14 mouse cellular contexts compared by ENCODE assay signal in the genomic region with DNA sequence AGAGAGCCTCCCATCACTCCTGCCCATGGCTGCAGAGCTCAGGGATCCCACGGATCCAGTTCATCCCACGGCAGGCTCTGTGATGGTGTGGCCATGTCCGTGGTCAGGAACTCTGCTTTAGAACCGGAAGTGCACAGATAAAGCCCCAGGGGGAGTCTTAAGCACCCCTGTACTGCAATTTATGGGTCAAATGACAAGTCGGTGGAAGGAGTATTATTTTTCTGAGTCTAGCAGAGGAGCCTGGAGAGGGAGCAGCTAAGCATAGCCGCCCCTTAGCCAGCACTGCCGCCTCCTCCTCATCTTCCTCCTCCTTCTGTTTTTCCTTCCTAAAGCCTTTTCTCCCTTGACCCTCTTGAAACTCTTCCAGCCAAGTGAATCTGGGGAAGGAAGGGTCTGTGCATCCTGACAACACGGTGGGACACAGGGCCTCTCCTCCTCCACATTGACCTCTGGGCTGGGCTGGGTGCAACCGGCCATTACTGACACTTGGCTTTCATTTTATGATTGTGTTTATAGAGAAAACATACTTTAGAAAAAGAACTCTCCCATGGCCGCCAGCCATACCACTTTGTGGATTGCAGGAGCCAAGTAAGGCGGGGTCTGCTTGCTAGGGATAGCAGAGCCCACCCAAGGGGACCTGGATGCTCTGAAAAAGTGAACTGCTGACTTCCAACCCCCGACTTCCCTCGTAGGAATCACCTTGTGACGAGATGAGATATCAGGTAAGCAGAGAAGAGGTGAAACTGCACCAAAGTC.
DNase-seq lines count a peak whose midpoint lies in the region; ATAC-seq and TF ChIP-seq lines count a peak whose summit lies in the region.
"Had no signal": no experiment of that assay in that cellular context is flagged by ENCODE, and none has a peak within 500 bp of the region (broad histone marks: within the 10 kb centered on the region; RNA-seq: fewer than 3 reads in every experiment).

No protein-coding gene starts in this region.

- H3K36me3 ChIP-seq in forebrain, embryonic 10.5 days (replicated peaks) = no peaks in the 10 kb centered on the region
- H3K36me3 ChIP-seq in forebrain, embryonic 15.5 days = no peaks in the 10 kb centered on the region
- H3K36me3 ChIP-seq in lung, embryonic 15.5 days = no peaks in the 10 kb centered on the region
- H3K36me3 ChIP-seq in kidney, embryonic 16.5 days (ENCODE audit: insufficient read depth, low read length) = no peaks in the 10 kb centered on the region
- H3K36me3 ChIP-seq in myocyte (ENCODE audit: control insufficient read depth, insufficient read depth) = no peaks in the 10 kb centered on the region
- H3K36me3 ChIP-seq: midbrain, embryonic 10.5 days had no signal

- no peak for TF ChIP-seq POLR2A in myocyte (IDR thresholded peaks at IDR 0.05; ENCODE audit: insufficient read length, low read depth)

- H3K27ac ChIP-seq in forebrain, embryonic 10.5 days = 0 out of 2 replicates have a peak overlapping the region, but pooled peaks have one; percentile 25
- H3K27ac ChIP-seq in forebrain, embryonic 15.5 days (replicated peaks) = no peak overlapping the region
- peak overlapping the region; percentile 68 for H3K27ac ChIP-seq in lung, embryonic 15.5 days
- H3K27ac ChIP-seq in kidney, embryonic 16.5 days (ENCODE audit: low read length) = peak overlapping the region; percentile 89
- no peak overlapping the region for H3K27ac ChIP-seq in layer of hippocampus, adult 2 months
- H3K27ac ChIP-seq: midbrain, embryonic 10.5 days had no signal

- H3K4me2 ChIP-seq in forebrain, embryonic 15.5 days (replicated peaks) = no peak overlapping the region
- no peak overlapping the region for H3K4me2 ChIP-seq in lung, embryonic 15.5 days
- H3K4me2 ChIP-seq in kidney, embryonic 16.5 days (replicated peaks; ENCODE audit: low read depth, low read length) = no peak overlapping the region
- peak overlapping the region; percentile 35 for H3K4me2 ChIP-seq in myocyte (ENCODE audit: low read depth)

- H3K79me2 ChIP-seq in myocyte (ENCODE audit: control insufficient read depth, insufficient read depth) = no peaks in the 10 kb centered on the region

- H3K9ac ChIP-seq in forebrain, embryonic 15.5 days (replicated peaks) = no peak overlapping the region
- no peak overlapping the region for H3K9ac ChIP-seq in lung, embryonic 15.5 days
- no peak overlapping the region for H3K9ac ChIP-seq in kidney, embryonic 16.5 days (replicated peaks; ENCODE audit: low read length)

- no peak for DNase-seq in forebrain, embryonic 10.5 days (ENCODE audit: extremely low spot score, low spot score)
- DNase-seq in lung, postnatal 36 days = no peak
- no peak for DNase-seq in layer of hippocampus, adult 2 months (ENCODE audit: low spot score in 2 of 2)
- no peak for DNase-seq in right cerebral cortex, postnatal 14 days
- DNase-seq: cerebellum, adult 18-20 months; right cerebral cortex, postnatal 25 days had no signal

- 82% methylated on average over 14 of the region's 14 CpGs for WGBS in forebrain, embryonic 10.5 days
- 89% methylated on average over 14 of the region's 14 CpGs for WGBS in forebrain, embryonic 15.5 days
- 57% methylated on average over 14 of the region's 14 CpGs for WGBS in lung, embryonic 15.5 days
- 12% methylated on average over 14 of the region's 14 CpGs for WGBS in kidney, embryonic 16.5 days

- TF ChIP-seq CTCF in layer of hippocampus, adult 2 months (conservative IDR thresholded peaks at IDR 0.05) = no peak

- no peak for ATAC-seq in forebrain, embryonic 15.5 days (replicated peaks)
- peak; percentile 15; the same call in 1 of the 2 replicates for ATAC-seq in lung, embryonic 15.5 days (ENCODE audit: borderline replicate concordance, extremely low read depth, low FRiP score, low TSS enrichment)
- peak; percentile 89 for ATAC-seq in kidney, embryonic 16.5 days (ENCODE audit: low FRiP score, low TSS enrichment)
- ATAC-seq: inflammation-experienced regulatory T-cells, adult 6 months; Patski had no signal

- peaks cover 24% of the 10 kb centered on the region for H3K4me1 ChIP-seq in forebrain, embryonic 10.5 days
- no peaks in the 10 kb centered on the region for H3K4me1 ChIP-seq in forebrain, embryonic 15.5 days
- peaks cover 39% of the 10 kb centered on the region for H3K4me1 ChIP-seq in lung, embryonic 15.5 days
- peaks cover 36% of the 10 kb centered on the region for H3K4me1 ChIP-seq in kidney, embryonic 16.5 days (ENCODE audit: insufficient read depth, low read length)

- no peak overlapping the region for H3K4me3 ChIP-seq in forebrain, embryonic 10.5 days
- no peak overlapping the region for H3K4me3 ChIP-seq in forebrain, embryonic 15.5 days
- no peak overlapping the region for H3K4me3 ChIP-seq in lung, embryonic 15.5 days
- no peak overlapping the region for H3K4me3 ChIP-seq in kidney, embryonic 16.5 days (ENCODE audit: low read length)
- no peak overlapping the region for H3K4me3 ChIP-seq in myocyte
- H3K4me3 ChIP-seq in layer of hippocampus, adult 2 months = no peak overlapping the region
- H3K4me3 ChIP-seq: erythroblast, embryonic 14.5 days; midbrain, embryonic 10.5 days had no signal

- H3K27me3 ChIP-seq in forebrain, embryonic 10.5 days (ENCODE audit: poor library complexity, severe bottlenecking) = no peaks in the 10 kb centered on the region
- H3K27me3 ChIP-seq in forebrain, embryonic 15.5 days = no peaks in the 10 kb centered on the region
- no peaks in the 10 kb centered on the region for H3K27me3 ChIP-seq in lung, embryonic 15.5 days
- H3K27me3 ChIP-seq in kidney, embryonic 16.5 days (ENCODE audit: insufficient read depth, low read length) = no peaks in the 10 kb centered on the region
- H3K27me3 ChIP-seq in myocyte (ENCODE audit: control insufficient read depth, insufficient read depth, insufficient read length) = no peaks in the 10 kb centered on the region
- H3K27me3 ChIP-seq: Patski had no signal

- H3ac ChIP-seq in myocyte (ENCODE audit: control insufficient read depth, insufficient read length) = no peak overlapping the region

- no peaks in the 10 kb centered on the region for H3K9me3 ChIP-seq in forebrain, embryonic 10.5 days
- H3K9me3 ChIP-seq in forebrain, embryonic 15.5 days = no peaks in the 10 kb centered on the region
- H3K9me3 ChIP-seq in lung, embryonic 15.5 days = no peaks in the 10 kb centered on the region
- H3K9me3 ChIP-seq in kidney, embryonic 16.5 days (ENCODE audit: low read length) = no peaks in the 10 kb centered on the region
- H3K9me3 ChIP-seq: midbrain, embryonic 10.5 days had no signal

TF ChIP-seq in myocyte, 11 proteins besides CTCF, POLR2A, EP300 and RAD21:
- no peak for TF ChIP-seq MYOG (IDR thresholded peaks at IDR 0.05; ENCODE audit: control insufficient read depth in 1 of 3, insufficient read depth in 1 of 3, insufficient read length in 2 of 3, low read depth in 2 of 3)
- TF ChIP-seq SRF (IDR thresholded peaks at IDR 0.05; ENCODE audit: control insufficient read depth, insufficient read length, low read depth) = no peak
- no peak for TF ChIP-seq MAX (IDR thresholded peaks at IDR 0.05; ENCODE audit: low read depth)
- TF ChIP-seq USF1 (IDR thresholded peaks at IDR 0.05; ENCODE audit: low read depth) = no peak
- no peak for TF ChIP-seq TCF12 (IDR thresholded peaks at IDR 0.05; ENCODE audit: insufficient read depth, poor library complexity, severe bottlenecking)
- TF ChIP-seq E2F4 (IDR thresholded peaks at IDR 0.05; ENCODE audit: insufficient read depth) = no peak
- TF ChIP-seq TCF3 (IDR thresholded peaks at IDR 0.05; ENCODE audit: insufficient read length, low read depth) = no peak
- TF ChIP-seq MYOD1 (IDR thresholded peaks at IDR 0.05; ENCODE audit: control insufficient read depth in 1 of 3, insufficient read length in 2 of 3, low read depth in 2 of 3) = no peak
- no peak for TF ChIP-seq CEBPB (IDR thresholded peaks at IDR 0.05; ENCODE audit: insufficient read depth, poor library complexity, severe bottlenecking)
- no peak for TF ChIP-seq POLR2AphosphoS2 (IDR thresholded peaks at IDR 0.05; ENCODE audit: insufficient read length, low read depth)
- no peak for TF ChIP-seq REST (IDR thresholded peaks at IDR 0.05; ENCODE audit: insufficient read depth, insufficient read length)

Comparison
In these comparisons a context has a peak if more than half of its experiments do, and no peak if none do; other contexts are left out.
1. H3K27ac ChIP-seq: peak in forebrain, embryonic 10.5 days (single experiment), lung, embryonic 15.5 days (single experiment) and kidney, embryonic 16.5 days (single experiment); none in forebrain, embryonic 15.5 days (single experiment) and layer of hippocampus, adult 2 months (single experiment).